Comparison of ENCODE assay signal across 8 mouse cellular contexts in genomic region chr2:75659629-75659960, GRCm38 (mm10). TPM values are rescaled to one million over a fixed set of nuclear protein-coding genes. Genes with fewer than 3 reads are reported as not detected.
DNase-seq lines count a peak whose midpoint lies in the region; ATAC-seq lines count a peak whose summit lies in the region.

No protein-coding gene starts in this region.

- peak; percentile 49 for ATAC-seq in inflammation-experienced regulatory T-cells, adult 6 months
- ATAC-seq in megakaryocyte progenitor cell, adult 5-6 weeks (replicated peaks; ENCODE audit: poor library complexity): peak; percentile 59

- intact Hi-C loops in left cerebral cortex, postnatal 10 days (cut with DNase I): loop anchor here (5.0 kb wide), 1 partner anchor 47 kb away; no protein-coding TSS in a partner anchor

- peak; percentile 91 for DNase-seq in adipocyte (ENCODE audit: low spot score)
- peak; percentile 85 for DNase-seq in embryo, embryonic 10 days (ENCODE audit: low spot score)
- peak; percentile 98 for DNase-seq in gastrocnemius, postnatal 10 days
- DNase-seq in left cerebral cortex, postnatal 10 days (ENCODE audit: extremely low spot score in 1 of 2, low spot score in 2 of 2): peak; percentile 87 to 98
- DNase-seq in right cerebral cortex, postnatal 10 days (ENCODE audit: low spot score in 2 of 2): peak; percentile 94 to 96
- peak; percentile 96 for DNase-seq in urinary bladder, postnatal 14 days (ENCODE audit: low spot score)

RNA-seq across cellular contexts. Expression of gene Hnrnpa3, which starts 0.5 kb away (rescaled TPM):
- 100 to 1,000 TPM; 280 to 305 TPM for total RNA-seq in gastrocnemius, postnatal 10 days (2021)
- polyA plus RNA-seq in inflammation-experienced regulatory T-cells, adult 6 months (2017; shearing (Covaris generic)): 100 to 1,000 TPM in 2 of 3 experiments, 10 to 100 TPM in 1; 98.6 to 213 (median 185) TPM
- 100 to 1,000 TPM; 329 to 339 TPM for total RNA-seq in left cerebral cortex, postnatal 10 days (2021)
- 914 and 949 TPM in 2 replicates for total RNA-seq in megakaryocyte progenitor cell, adult 5-6 weeks (2015)
- total RNA-seq in megakaryocyte progenitor cell, adult 5-6 weeks (2017): 277 and 390 TPM in 2 replicates

RNA-seq across cellular contexts. Expression of gene Nfe2l2, which starts 44.8 kb away (rescaled TPM):
- 10 to 100 TPM; 28.4 to 33.3 TPM for total RNA-seq in gastrocnemius, postnatal 10 days (2021)
- 10 to 100 TPM; 37.2 to 54.1 (median 46.1) TPM for polyA plus RNA-seq in inflammation-experienced regulatory T-cells, adult 6 months (2017; shearing (Covaris generic))
- 1 to 10 TPM; 9.7 to 9.8 TPM for total RNA-seq in left cerebral cortex, postnatal 10 days (2021)
- 117 and 119 TPM in 2 replicates for total RNA-seq in megakaryocyte progenitor cell, adult 5-6 weeks (2015)
- 59.4 and 69.2 TPM in 2 replicates for total RNA-seq in megakaryocyte progenitor cell, adult 5-6 weeks (2017)

Comparison
In these comparisons a context has a peak if more than half of its experiments do, and no peak if none do; other contexts are left out.
1. Peak in every context shown above with its lines: DNase-seq and ATAC-seq.